Mouse (Mus musculus) CD8-positive naive resting alpha-beta T cell, adult 2 months (primary cell): Measurements from ENCODE around the gene Sgk1.

ENCODE experiments used
- DNase-seq, 2 experiments: peaks; one replicate each; pipeline ENCODE4 v3.0.0; 2022; ENCODE audit warnings: low read depth in 2 of 2, low spot score in 2 of 2

Gene Sgk1

GRCm38 (mm10) chr10:21997550-21998204, 115.7 kb downstream of the Sgk1 start:
- DNase-seq, result no peak

- no peak for DNase-seq
Measured at GRCm38 (mm10) chr10:21998503-21999180, 116.7 kb downstream of the Sgk1 start.

- no peak for DNase-seq
Measured at GRCm38 (mm10) chr10:22000491-22001306, 118.7 kb downstream of the Sgk1 start.

GRCm38 (mm10) chr10:22001621-22002020, 119.6 kb downstream of the Sgk1 start:
- no peak for DNase-seq

- no peak for DNase-seq
Measured at GRCm38 (mm10) chr10:22004763-22005162, 122.8 kb downstream of the Sgk1 start.

GRCm38 (mm10) chr10:22007160-22007801, 125.3 kb downstream of the Sgk1 start:
- no peak for DNase-seq

GRCm38 (mm10) chr10:22007802-22008172, 125.8 kb downstream of the Sgk1 start:
- peak; percentile 42 to 60 for DNase-seq

- DNase-seq, result peak; percentile 73 to 80
Measured at GRCm38 (mm10) chr10:22010088-22010818, 128.3 kb downstream of the Sgk1 start.

GRCm38 (mm10) chr10:22017469-22018159, 135.6 kb downstream of the Sgk1 start:
- DNase-seq, result no peak

GRCm38 (mm10) chr10:22018618-22019017, 136.6 kb downstream of the Sgk1 start:
- DNase-seq, result no peak

- DNase-seq, result peak in 1 of 2 experiments; percentile 39
Measured at GRCm38 (mm10) chr10:22034303-22034702, 152.3 kb downstream of the Sgk1 start.

GRCm38 (mm10) chr10:22036256-22036655, 154.3 kb downstream of the Sgk1 start:
- DNase-seq, result peak; percentile 30 to 57
